Mouse (Mus musculus) stomach, embryonic 14.5 days (tissue): ENCODE results near the gene Trabd2b. TPM values are rescaled to one million over a fixed set of nuclear protein-coding genes. Genes with fewer than 3 reads are reported as not detected.

Experiments
- ATAC-seq: fragments of 200-750 bp; cut with Nextera tagmentation; 2 replicates; pipeline ENCODE4 v1.8.0; 2017; ENCODE audit warnings: low read depth, moderate TSS enrichment; ENCODE audit not compliant: insufficient number of reproducible peaks, insufficient read depth, low FRiP score
- H3K27ac ChIP-seq: fragments of 300-500 bp; sonication (generic); 2 replicates; pipeline ENCODE4 v1.5.1; 2014; ENCODE audit warnings: mild to moderate bottlenecking, low read length, moderate library complexity, mixed read lengths
- H3K27me3 ChIP-seq: fragments of 300-500 bp; sonication (generic); 2 replicates; pipeline ENCODE4 v1.6.1; 2014; ENCODE audit warnings: low read length, control low read depth, mixed read lengths; ENCODE audit not compliant: control insufficient read depth, insufficient read depth
- H3K36me3 ChIP-seq: fragments of 300-500 bp; sonication (generic); 2 replicates; pipeline ENCODE4 v1.6.1; 2014; ENCODE audit warnings: mild to moderate bottlenecking, control low read depth, low read length, moderate library complexity, mixed read lengths; ENCODE audit not compliant: control insufficient read depth, insufficient read depth
- H3K4me1 ChIP-seq: fragments of 300-500 bp; sonication (generic); 2 replicates; pipeline ENCODE4 v1.6.1; 2014; ENCODE audit warnings: low read length, control low read depth, mixed read lengths; ENCODE audit not compliant: control insufficient read depth, insufficient read depth
- H3K4me2 ChIP-seq: fragments of 300-500 bp; sonication (generic); replicated peaks from 2 replicates; pipeline ENCODE4 v1.6.1; 2014; ENCODE audit warnings: low read depth, low read length, control low read depth
- H3K4me3 ChIP-seq: fragments of 300-500 bp; sonication (generic); 2 replicates; pipeline ENCODE4 v1.5.1; 2014; ENCODE audit warnings: low read depth, low read length, control low read depth
- H3K9ac ChIP-seq: fragments of 300-500 bp; sonication (generic); replicated peaks from 2 replicates; pipeline ENCODE4 v1.6.1; 2014; ENCODE audit warnings: low read depth, mild to moderate bottlenecking, control low read depth, low read length, moderate library complexity, mixed read lengths
- H3K9me3 ChIP-seq: fragments of 300-500 bp; sonication (generic); 2 replicates; pipeline ENCODE4 v1.6.1; 2016; ENCODE audit warnings: low read depth, low read length, control low read depth; ENCODE audit not compliant: control insufficient read depth
- WGBS: fragments of 180-500 bp; shearing (Covaris S2); extraction: QIAGEN DNeasy Blood & Tissue Kit; methylation state at CpG from one replicate; pipeline ENCODE4 v1.1.7; 2014; 5-methylcytosine and 5-hydroxymethylcytosine counted together
- polyA plus RNA-seq: library from polyadenylated mRNA; unstranded; fragments of >200 nt; fragmentation: Nextera tagmentation; extraction: Ambion mirVana; gene quantifications from 2 replicates; pipeline ENCODE4 v1.2.1, GENCODE M21; 2014

Trabd2b gene
- polyA plus RNA-seq, 1 experiment from 2014 or later = 0.93 TPM

DNA sequence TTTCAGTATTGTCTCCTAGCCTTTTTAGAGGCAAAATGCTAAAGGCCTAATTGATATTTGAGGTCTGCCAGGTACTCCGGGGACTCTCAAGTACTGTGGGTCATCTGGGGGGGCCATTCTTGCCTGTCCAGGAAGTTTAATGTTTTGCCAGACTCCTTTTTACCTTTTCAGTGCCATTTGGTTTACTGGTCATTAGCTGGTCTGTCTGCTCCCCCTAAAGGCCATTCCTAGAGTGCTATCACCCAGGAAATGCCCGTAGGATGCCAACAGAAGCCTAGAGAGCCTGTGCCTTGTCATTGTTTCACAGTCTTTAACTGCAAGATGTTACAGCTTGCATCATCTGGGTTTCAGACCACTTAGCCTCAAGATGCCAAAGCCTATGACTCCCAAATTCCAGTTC lies 35.7 kb downstream of the Trabd2b start:
- Histone ChIP-seq H3K4me3 (no peak overlapping the region), H3K27me3 (no peaks in the 10 kb centered on the region), H3K4me2 (no peak overlapping the region), H3K27ac (no peak overlapping the region), H3K9me3 (no peaks in the 10 kb centered on the region), H3K9ac (no peak overlapping the region), H3K36me3 (no peaks in the 10 kb centered on the region), H3K4me1 (no peaks in the 10 kb centered on the region)
- WGBS = 61% methylated on average over 2 of the region's 2 CpGs
- ATAC-seq = no peak

DNA sequence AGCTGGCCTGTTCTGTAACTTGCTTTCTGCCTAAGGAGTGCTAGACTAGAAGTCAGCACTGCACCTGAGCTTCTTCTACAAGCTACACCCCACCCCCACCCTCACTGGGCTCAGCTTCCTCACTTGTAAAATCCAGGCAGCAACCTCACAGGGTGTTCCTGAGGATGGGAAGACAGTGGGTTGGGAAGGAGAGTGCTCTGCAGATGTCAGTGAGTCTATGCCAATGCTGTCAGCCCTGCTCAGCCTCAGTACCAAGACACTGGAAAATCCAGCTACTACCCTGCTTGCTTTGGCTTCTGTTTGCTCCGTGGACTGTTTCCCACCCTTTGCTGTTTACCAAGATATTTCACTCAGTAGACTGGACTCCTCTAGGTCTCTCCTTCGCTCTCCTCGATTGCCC lies 36.1 kb downstream of the Trabd2b start:
- H3K4me3 ChIP-seq = no peak overlapping the region
- no peak overlapping the region for H3K9ac ChIP-seq
- no peak overlapping the region for H3K4me2 ChIP-seq
- WGBS = 82% methylated on average over 3 of the region's 3 CpGs
- no peak overlapping the region for H3K27ac ChIP-seq
- no peaks in the 10 kb centered on the region for H3K27me3 ChIP-seq
- no peaks in the 10 kb centered on the region for H3K9me3 ChIP-seq
- no peak for ATAC-seq
- H3K4me1 ChIP-seq = no peaks in the 10 kb centered on the region
- H3K36me3 ChIP-seq = no peaks in the 10 kb centered on the region

DNA sequence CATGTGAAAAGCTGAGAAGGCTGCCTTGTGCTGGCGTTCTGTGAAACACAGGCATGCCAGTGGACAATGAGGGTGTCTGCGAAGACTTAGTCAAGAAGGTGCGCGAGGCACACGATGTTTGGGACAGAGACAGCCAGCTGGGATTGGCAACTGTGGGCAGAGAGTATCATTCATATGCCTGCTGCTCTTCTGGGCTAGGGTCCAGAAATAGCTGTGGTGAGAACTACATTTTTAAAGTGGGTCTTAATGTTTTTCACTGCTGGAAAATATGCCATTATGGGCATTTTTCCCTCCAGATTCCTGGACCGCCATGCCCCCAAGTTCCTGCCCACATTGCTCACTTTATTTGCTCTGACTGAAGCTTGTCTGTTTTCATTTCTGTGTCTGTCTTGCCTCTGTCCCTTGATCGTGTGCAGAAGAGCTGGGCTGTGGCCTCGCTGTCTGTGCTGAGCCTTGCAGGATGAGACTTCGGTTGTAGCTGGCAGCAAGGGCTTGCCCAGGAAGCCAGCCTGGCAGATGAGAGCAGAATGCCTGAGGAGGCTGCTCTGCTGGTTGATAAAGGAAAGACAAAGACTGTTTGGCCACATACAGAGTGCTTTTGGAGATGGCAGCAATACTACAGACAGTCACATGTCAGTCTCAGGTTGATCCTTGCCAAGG lies 42.0 kb downstream of the Trabd2b start:
- ATAC-seq = no peak
- Histone ChIP-seq H3K9ac (no peak overlapping the region), H3K36me3 (no peaks in the 10 kb centered on the region), H3K4me2 (no peak overlapping the region), H3K27ac (no peak overlapping the region), H3K27me3 (no peaks in the 10 kb centered on the region), H3K4me3 (no peak overlapping the region), H3K4me1 (no peaks in the 10 kb centered on the region), H3K9me3 (no peaks in the 10 kb centered on the region)
- WGBS = 82% methylated on average over 9 of the region's 9 CpGs

DNA sequence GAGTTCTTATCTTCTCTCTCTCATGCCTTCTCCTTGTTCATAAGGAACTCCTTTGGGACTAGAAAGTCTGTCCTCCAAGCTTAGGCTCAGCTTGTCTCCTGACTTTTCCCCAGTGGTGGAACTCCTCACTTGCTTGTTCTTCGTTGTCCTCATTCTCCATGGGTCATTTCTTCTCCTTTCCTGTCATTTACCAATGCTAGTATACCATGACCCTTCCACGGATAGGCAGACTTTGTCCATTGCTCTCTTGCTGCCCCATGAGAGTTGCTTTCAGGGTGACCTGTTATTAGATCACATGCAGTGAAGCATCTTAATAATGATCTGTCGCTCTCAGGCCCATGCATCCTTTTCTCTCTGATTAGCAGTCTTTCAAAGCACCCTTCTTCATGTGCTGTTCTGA lies 46.6 kb downstream of the Trabd2b start:
- H3K4me3 ChIP-seq = no peak overlapping the region
- H3K9ac ChIP-seq = no peak overlapping the region
- no peak for ATAC-seq
- 85% methylated on average over 3 of the region's 3 CpGs for WGBS
- H3K4me1 ChIP-seq = 0 out of 2 replicates have a peak, but pooled peaks cover 2% of the 10 kb centered on the region
- H3K27ac ChIP-seq = no peak overlapping the region
- no peaks in the 10 kb centered on the region for H3K27me3 ChIP-seq
- no peak overlapping the region for H3K4me2 ChIP-seq
- no peaks in the 10 kb centered on the region for H3K9me3 ChIP-seq
- no peaks in the 10 kb centered on the region for H3K36me3 ChIP-seq

DNA sequence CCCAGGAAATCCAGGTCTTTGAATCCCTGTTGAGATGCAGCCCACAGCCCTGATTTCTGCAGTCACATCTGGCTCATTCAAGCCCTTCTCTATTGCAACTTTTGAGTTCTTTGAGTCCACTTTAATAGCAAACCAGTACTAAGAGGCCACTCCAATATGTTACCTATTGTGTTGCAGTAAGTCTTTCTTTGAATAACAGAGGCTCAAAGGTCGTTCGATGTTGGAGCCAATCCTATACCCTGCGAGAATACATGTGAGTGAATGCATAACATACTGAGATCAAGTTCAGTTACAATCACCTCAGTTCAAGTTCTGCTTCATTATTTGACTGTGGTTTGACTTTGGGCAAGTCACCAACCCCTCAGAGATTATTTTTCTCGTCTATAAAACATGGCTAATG lies 47.5 kb downstream of the Trabd2b start:
- no peak for ATAC-seq
- H3K9ac ChIP-seq = no peak overlapping the region
- no peaks in the 10 kb centered on the region for H3K36me3 ChIP-seq
- WGBS = 73% methylated on average over 4 of the region's 4 CpGs
- 0 out of 2 replicates have a peak, but pooled peaks cover 2% of the 10 kb centered on the region for H3K4me1 ChIP-seq
- no peaks in the 10 kb centered on the region for H3K9me3 ChIP-seq
- H3K4me2 ChIP-seq = no peak overlapping the region
- H3K27ac ChIP-seq = no peak overlapping the region
- H3K4me3 ChIP-seq = no peak overlapping the region
- H3K27me3 ChIP-seq = no peaks in the 10 kb centered on the region

DNA sequence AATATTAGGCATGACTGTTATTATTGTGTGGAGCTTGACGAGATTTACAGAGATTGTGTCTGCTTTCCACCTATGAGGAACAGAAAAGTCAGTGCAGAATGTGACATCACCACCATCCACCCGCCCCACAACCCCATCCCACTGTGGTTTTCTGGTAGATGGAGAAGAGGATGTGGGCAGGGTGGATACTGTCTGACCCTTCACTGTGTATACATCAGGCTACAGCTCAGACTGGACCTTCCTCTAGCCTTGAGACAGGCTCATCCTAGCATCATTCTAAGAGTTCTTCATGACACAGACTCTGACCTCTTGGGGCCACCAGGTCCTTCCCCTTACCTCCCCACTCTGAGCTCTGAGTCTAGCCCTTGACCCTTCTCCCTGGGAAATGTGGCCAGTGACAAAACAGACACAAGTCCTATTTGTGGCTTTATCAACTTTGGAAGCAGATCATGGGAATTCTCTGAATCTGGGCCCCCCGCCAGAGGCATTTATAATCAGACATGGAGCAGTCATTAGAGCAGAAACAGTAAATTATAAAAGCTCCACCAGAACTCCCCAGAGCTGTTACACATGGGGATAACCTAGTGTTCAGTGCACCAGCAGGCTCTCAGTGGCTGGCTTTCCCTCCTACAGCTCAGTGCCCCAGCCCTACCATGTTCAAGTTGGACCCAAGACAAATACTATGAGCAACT lies 48.1 kb downstream of the Trabd2b start:
- no peak overlapping the region for H3K4me2 ChIP-seq
- WGBS = 72% methylated on average over 3 of the region's 3 CpGs
- H3K27me3 ChIP-seq = no peaks in the 10 kb centered on the region
- 0 out of 2 replicates have a peak, but pooled peaks cover 2% of the 10 kb centered on the region for H3K4me1 ChIP-seq
- H3K9ac ChIP-seq = no peak overlapping the region
- no peak overlapping the region for H3K4me3 ChIP-seq
- no peak overlapping the region for H3K27ac ChIP-seq
- no peaks in the 10 kb centered on the region for H3K9me3 ChIP-seq
- no peaks in the 10 kb centered on the region for H3K36me3 ChIP-seq
- ATAC-seq = no peak

DNA sequence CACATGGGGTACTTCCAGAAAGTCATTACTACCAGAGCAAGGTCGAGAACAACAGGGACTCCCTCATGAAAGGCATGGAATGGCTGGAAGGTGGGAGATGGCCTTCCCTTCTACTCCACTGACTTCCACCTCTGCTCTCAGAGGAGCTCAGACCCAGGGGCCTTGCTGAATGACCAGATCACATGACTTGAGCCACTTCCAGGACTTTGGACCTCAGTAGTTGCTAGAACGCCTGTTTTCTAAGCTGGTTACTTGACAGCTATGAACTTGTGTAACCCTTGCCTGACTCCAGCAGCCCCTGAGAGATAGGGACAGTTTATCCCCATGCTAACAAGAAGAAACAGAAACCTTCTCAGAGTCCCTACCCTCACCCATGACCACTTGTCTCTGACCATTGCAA lies 50.6 kb downstream of the Trabd2b start:
- H3K27ac ChIP-seq = no peak overlapping the region
- no peaks in the 10 kb centered on the region for H3K36me3 ChIP-seq
- H3K4me2 ChIP-seq = no peak overlapping the region
- ATAC-seq = no peak
- H3K9ac ChIP-seq = no peak overlapping the region
- no peaks in the 10 kb centered on the region for H3K27me3 ChIP-seq
- H3K4me1 ChIP-seq = 0 out of 2 replicates have a peak, but pooled peaks cover 2% of the 10 kb centered on the region
- WGBS = 88% methylated on average over 2 of the region's 2 CpGs
- no peak overlapping the region for H3K4me3 ChIP-seq
- no peaks in the 10 kb centered on the region for H3K9me3 ChIP-seq

DNA sequence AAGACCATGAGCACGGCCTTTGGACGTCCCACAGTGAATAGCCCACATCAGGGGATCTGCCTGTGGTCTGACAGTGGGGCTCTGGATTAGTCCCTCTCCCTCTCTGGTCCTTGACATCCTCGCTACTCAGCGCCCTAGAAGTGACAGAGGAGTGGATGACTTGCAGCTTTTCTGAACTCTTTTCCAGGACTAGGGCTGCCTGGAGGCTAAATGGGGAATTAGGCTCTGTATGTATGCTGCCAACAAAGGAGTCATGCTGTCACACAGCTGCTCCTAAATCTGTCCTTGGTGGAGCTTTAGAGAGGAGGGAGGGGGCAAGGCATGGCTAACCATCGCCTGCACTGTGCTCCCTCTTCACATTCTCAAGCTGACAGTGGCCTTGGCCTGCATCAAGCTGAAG lies 53.1 kb downstream of the Trabd2b start:
- WGBS = 68% methylated on average over 5 of the region's 5 CpGs
- no peak for ATAC-seq

More for the DNA sequence above, 53.1 kb downstream of the Trabd2b start:
- Histone ChIP-seq H3K27ac (no peak overlapping the region), H3K9me3 (no peaks in the 10 kb centered on the region), H3K4me2 (no peak overlapping the region), H3K4me1 (0 out of 2 replicates have a peak, but pooled peaks cover 6% of the 10 kb centered on the region), H3K36me3 (no peaks in the 10 kb centered on the region), H3K27me3 (no peaks in the 10 kb centered on the region), H3K4me3 (no peak overlapping the region), H3K9ac (no peak overlapping the region)
